In the genomic region with DNA sequence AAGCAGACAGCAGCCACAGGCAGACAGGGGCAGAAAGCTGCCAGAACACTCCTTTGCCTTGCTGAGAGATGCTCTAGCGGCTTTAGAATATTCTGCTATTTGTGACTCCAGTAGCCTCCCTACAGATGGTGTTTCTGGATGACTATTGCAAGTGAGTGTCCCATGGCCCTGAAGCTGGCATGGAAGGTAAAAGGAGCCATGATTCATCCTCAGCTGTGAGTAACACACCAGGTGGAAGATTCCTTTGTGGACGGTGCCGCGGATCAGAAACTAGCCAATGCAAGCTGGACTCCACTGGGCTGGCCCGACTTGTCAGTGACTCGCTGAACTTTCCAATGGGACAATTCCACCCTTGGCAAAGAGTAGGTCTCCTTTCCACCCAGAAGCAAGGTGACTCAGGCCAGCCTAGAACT, we compare ENCODE assay signal across 9 mouse cellular contexts.
DNase-seq lines count a peak whose midpoint lies in the region; ATAC-seq and TF ChIP-seq lines count a peak whose summit lies in the region.
"Had no signal": no experiment of that assay in that cellular context is flagged by ENCODE, and none has a peak within 500 bp of the region (broad histone marks: within the 10 kb centered on the region; RNA-seq: fewer than 3 reads in every experiment).

No protein-coding gene starts in this region.

- DNase-seq in frontal cortex, postnatal 10 days (ENCODE audit: low spot score in 2 of 2), result no peak
- DNase-seq in kidney, adult 2 months, result no peak
- no peak for DNase-seq in kidney, adult 11 months
- DNase-seq in Muller cell, postnatal 12 days (ENCODE audit: inconsistent ontology term), result peak; percentile 86
- peak; percentile 42 for DNase-seq in gastrocnemius, postnatal 14 days
- no peak for DNase-seq in thymus, postnatal 25 days
- DNase-seq in spleen, postnatal 4 days (ENCODE audit: low spot score in 2 of 2), result no peak
- DNase-seq: lung, embryonic 14.5 days had no signal

- H3K36me3 ChIP-seq in kidney, adult 2 months (ENCODE audit: control insufficient read depth, insufficient read depth, low read length), result no peaks in the 10 kb centered on the region

- no peak for TF ChIP-seq CTCF in kidney, adult 2 months (conservative IDR thresholded peaks at IDR 0.05; ENCODE audit: insufficient read depth, insufficient read length, low read depth, low read length)

- H3K4me1 ChIP-seq in kidney, adult 2 months (ENCODE audit: control insufficient read depth, insufficient read depth, low read length), result peaks cover 3% of the 10 kb centered on the region; the same call in 1 of the 2 replicates

- intact Hi-C loops in gastrocnemius, postnatal 14 days (cut with DNase I; ENCODE audit: low total_unique reads), result no loop called here

- peak; percentile 81 for ATAC-seq in frontal cortex, adult (ENCODE audit: low TSS enrichment)

- no peak for TF ChIP-seq POLR2A in kidney, adult 2 months (IDR thresholded peaks at IDR 0.05; ENCODE audit: low read depth, low read length)

- no peaks in the 10 kb centered on the region for H3K27me3 ChIP-seq in kidney, adult 2 months (replicated peaks; ENCODE audit: control insufficient read depth, insufficient read depth, low read length)

- WGBS in kidney, adult 2 months, result 77% methylated on average over 6 of the region's 6 CpGs

- H3K27ac ChIP-seq in kidney, adult 2 months (ENCODE audit: insufficient read depth, low read depth, low read length), result 0 out of 2 replicates have a peak overlapping the region, but pooled peaks have one; percentile 32

- H3K4me3 ChIP-seq in kidney, adult 2 months (ENCODE audit: insufficient read depth, low read depth, low read length), result no peak overlapping the region

Comparison
In these comparisons a context has a peak if more than half of its experiments do, and no peak if none do; other contexts are left out.
1. DNase-seq: peak in Muller cell, postnatal 12 days (single experiment) and gastrocnemius, postnatal 14 days (single experiment); none in frontal cortex, postnatal 10 days (0 of 2), kidney, adult 2 months (single experiment), kidney, adult 11 months (single experiment), thymus, postnatal 25 days (single experiment) and spleen, postnatal 4 days (0 of 2).